Mouse (Mus musculus) right cerebral cortex, postnatal 4 days (tissue): Measurements from ENCODE around the gene Mpp3.

ENCODE experiments used
- DNase-seq: peaks from one replicate; pipeline ENCODE4 v3.0.0-alpha.2; 2022

The Mpp3 gene

DNA sequence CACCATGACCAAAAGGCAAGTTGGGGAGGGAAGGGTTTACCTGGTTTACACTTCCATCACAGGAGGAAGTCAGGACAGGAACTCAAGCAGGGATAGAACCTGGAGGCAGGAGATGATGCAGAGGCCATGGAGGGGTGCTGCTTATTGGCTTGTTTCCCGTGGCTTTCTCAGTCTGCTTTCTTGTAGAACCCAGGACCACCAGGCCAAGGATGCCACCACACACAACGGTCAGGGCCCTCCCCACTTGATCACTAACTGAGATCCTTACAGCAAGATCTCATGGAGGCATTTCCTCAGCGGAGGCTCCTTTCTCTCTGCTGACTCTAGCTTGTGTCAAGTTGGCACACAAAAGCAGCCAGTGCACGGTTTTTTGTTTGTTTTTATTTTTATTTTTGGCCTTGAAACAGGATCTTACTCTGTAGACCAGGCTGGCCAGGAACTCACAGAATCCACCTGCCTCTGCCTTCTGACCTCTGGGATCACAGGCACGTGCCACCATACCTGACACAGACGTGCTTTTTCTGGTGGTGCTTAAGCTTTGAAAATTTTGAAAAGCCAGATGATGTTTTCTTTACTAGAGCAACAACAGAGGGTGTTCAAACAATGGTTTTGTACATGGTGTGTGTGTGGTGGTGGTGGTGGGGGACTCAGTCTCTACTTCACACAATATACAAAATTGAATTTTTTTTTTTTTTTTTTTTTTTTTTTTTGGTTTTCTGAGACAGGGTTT, at the start of gene Mpp3:
TSS of gene Mpp3 (minus strand) at position 375 of the 730 bp plus-strand sequence.
- no peak for DNase-seq

DNA sequence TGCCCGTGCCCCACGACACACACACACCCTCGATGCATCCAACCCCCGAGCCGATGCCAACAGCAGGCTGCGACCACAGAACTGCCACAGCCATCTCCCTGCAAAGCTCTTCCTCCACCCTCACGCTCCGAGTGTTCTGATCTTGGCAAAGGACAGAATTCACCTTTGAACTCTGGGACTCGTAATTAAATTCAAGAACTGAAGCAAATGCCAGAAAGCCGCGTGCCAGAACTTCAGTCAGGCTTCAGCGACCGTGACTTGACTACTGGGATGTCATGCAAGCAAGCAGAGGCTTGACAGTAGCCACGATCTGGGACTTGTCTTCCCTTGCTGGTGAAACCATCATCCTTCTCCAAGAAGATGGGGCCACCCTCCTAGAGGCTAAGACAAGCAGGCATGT, 45.5 kb upstream of the Mpp3 start:
- no peak for DNase-seq

DNA sequence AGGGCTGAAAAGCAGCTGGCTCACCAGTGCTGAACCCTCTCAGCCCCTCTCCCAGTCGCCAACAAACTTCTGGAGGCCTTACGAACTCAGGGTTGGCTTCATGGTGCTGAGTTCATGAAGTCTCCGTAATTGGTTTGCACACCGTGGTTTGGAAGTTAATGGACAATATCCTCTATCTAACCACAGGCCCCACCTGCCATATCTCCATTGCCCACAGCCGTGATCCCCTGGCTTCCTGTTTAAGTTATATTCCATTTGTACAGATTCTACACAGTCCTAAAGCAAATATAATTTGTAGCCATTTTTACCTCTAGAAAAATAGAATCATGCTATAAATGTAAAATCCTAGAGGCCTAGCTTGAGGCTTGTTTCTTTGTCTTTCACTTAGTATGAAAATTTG, 44.5 kb upstream of the Mpp3 start:
- no peak for DNase-seq

DNA sequence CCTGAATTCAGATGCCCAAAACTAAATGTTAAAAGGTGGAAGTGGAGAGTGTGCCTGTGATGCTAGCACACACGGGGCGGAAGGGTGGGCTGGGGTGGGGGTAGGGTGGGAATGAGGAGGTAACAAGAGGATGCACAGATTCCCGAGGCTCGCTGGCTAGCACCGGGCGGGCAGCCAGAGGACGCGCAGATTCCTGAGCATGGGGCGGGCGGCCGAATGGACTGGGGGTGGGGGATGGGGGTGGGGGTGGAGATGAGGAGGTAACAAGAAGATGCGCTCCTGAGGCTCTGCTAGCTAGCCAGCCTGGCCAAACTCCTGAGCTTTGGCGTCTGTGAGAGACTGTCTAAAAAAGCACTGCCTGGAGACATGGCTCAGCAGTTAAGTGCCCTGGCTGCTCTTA, 42.2 kb upstream of the Mpp3 start:
- DNase-seq = no peak

DNA sequence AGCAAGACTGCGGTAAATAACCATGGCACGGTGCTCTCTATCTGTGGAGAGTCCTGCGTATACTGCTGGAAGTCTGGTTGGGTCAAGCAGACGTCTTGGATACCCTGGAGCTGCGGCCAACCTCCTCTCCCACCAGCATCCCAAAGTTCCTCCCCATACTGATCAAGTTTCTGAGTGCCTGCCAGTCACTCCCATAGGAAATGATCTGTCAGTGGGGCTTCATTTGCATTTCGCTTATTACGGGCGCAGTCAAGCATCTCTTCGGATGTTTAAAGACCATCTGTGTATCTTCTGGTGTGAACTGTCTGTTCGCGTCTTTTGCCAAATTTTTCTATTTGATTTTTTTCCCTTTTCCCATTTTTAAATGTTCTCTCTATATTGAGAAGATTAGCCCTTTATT, 41.4 kb upstream of the Mpp3 start:
- no peak for DNase-seq

DNA sequence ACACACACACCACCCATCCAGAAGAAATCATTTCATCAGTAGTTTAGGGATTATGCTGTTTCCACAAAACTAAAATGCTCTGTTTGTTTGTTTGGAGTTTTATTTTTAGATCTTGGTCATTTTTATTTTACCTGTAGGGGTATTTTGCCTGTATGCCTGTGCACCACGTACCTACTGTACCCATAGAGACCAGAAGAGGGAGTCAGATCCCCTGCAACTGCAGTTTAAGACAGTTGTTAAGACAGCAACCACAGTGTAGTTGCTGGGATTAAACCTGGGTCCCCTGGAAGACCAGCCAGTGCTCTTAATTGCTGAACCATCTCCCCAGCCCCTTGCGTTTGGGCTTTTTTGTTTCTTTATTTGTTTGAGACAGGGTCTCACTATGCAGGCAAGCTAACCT, 40.7 kb upstream of the Mpp3 start:
- no peak for DNase-seq

DNA sequence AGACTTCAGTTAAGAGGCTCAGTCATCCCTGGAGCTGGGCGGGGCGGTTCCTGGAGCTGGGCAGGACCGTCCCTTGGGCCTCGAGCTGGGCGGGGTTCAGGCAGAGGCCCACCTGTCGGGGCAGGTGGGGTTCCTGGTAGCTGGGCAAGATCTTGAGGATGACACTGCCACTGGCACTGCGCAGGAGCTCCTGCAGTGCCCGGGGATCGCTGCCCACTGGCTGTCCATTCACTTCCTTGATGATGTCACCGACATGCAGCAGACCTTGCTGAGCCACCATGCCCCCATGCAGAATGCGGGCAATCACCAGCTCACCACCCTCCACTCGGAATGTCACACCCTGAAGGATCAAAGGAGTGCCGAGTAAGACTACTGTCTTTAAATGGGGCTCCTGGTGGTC, 34.8 kb upstream of the Mpp3 start:
- no peak for DNase-seq

DNA sequence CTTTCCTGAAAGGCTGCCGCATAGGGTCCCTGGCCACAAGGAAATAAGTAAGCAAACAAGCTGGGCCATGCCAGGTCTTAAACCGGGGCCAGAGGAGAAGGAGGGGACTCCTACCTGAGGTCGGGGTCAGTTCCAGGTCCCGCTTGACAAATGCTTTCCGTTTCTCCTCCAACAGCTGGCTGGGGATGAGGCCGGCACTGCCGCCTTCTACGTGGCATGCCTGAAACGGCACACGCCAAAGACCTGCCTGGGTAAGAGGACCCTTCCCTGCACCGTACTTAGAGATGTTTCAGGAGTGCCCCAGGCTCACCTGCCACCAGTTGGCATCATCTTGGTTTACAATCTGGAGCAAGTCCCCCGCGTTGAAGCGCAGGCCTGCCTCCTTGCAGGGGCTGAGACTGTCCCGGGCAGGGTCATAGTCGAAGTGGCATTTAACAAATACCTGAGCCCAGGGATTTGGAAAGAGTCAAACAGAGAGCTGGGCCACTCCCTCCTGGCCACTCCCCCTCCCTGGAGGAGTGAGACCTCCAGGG, 33.7 kb upstream of the Mpp3 start:
- DNase-seq = no peak

DNA sequence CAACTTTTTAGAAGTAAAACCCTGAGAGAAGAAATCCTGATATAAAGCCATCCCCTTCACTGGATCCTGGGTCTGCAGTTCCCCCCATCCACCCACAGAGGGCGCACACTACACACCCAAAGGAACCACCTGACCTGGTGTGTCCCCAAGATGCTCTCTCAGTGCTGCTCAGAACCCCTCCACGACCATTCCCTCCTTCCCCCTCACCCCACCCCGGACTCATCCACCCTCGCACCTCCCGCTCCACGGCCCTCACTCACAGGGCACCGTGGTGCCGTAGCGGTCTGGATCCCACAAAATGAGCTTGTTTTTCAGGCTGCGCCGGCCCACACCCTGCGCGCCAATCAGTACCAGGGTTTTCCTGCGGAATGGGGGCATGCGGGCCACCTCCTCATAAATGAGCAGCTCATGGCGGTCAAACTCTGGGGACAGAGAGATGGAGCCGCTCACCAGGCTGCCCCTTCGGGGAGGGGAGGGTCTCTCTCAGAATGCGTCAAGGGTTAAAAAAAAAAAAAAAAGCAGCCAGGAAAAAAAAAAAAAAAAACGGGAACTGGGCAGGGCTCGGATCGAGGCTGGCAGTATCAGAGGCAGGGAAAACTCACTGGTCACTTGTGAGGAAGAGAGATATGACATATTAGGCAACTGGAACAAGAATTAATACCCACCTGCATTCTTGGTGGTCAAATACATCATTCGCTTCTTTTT, 33.1 kb upstream of the Mpp3 start:
- peak; percentile 79 for DNase-seq

DNA sequence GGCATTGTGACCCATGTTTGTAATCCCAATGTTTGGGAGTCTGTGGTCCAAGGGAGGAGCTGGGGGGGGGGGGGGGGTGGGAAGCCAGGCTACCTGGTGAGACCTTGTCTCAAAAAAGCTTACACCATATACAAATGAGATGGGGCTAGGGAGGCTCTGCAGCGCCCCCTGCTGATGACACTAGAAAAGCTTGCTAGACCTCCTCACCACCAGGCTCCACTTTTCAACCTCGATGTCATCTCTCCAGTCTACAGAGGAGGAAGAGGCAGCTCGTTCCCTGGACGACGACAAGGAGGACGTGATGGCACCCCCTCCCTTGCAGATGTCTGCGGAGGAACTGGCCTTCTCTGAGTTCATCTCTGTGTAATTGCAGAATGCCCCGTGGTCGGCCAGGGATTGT, 25.6 kb upstream of the Mpp3 start:
- peak; percentile 67 for DNase-seq

DNA sequence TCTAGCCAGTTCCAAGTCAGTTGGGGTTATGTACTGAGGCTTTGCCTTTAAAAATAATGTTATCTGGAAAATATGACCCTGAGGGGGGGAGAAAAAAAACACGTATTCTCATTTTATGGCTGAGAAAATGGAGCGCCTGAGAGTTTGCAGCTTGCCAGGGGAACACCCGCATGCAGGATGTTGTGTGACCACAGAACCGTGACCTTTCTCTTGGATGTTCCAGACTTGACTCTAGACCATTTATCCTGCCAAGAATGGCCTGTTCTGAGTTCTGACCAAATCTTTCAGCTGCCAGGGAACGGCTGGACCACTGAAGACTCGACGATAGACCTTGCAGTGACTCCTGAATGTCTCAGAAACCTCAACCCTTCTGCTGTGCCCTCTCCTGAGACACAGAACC, 24.9 kb upstream of the Mpp3 start:
- no peak for DNase-seq

DNA sequence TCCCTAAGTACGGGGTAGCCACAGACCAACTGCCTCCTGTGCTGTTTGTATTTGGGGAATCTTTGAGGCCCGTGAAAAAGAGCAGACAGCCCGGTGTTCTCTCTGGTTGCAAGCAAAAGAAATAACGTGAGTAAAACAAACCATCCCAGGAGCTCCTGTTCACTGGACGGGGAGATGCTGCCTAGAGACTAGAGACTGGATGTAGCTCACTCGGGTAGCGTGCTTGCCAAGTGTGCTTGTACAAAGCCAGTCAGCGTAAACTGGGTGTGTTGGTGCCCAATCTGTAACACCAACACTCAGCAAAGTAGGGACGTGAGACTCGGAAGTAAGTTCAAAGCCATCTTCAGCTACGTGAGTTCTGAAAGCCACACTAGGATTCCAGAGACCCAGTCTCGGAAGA, 24.4 kb upstream of the Mpp3 start:
- DNase-seq = no peak

DNA sequence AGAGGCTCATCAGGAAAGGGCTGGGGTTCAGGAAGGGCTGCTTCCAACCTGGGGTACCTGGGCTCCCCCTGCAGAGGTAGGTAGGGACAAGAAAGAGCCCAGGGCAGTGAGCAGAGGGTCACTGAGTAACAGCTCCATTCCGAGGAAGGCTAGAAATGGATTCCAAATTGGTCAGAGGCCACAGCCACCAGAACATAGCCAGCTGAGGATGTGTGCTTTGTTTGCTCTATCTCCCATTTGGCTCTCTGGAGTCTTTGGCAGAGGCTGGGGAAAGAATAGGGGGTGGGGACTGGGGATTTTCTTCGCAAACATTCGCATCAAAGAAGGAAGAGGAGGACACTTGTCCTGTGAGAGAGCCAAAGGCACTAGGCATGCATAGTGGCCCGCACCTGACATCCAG, 23.7 kb upstream of the Mpp3 start:
- no peak for DNase-seq

DNA sequence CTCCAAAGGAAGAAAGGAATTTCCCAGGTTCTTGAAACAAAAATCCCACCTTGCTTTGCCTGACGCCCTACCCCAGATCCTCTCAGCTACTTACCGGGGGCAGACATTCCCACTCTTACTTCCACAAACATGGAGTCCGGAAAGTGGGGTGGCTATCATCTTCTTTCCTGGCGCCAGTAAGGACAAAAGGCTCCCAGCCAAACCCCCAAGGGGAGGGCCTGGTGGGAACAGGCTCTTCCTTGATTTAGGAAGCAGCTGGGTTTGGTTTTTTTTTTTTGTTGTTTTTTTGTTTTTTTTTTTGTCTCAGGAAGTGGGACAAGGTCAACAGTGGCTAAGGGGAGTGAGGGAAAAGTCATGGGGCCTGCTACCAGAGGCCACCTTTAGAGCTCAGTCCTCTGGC, 23.3 kb upstream of the Mpp3 start:
- DNase-seq = no peak

DNA sequence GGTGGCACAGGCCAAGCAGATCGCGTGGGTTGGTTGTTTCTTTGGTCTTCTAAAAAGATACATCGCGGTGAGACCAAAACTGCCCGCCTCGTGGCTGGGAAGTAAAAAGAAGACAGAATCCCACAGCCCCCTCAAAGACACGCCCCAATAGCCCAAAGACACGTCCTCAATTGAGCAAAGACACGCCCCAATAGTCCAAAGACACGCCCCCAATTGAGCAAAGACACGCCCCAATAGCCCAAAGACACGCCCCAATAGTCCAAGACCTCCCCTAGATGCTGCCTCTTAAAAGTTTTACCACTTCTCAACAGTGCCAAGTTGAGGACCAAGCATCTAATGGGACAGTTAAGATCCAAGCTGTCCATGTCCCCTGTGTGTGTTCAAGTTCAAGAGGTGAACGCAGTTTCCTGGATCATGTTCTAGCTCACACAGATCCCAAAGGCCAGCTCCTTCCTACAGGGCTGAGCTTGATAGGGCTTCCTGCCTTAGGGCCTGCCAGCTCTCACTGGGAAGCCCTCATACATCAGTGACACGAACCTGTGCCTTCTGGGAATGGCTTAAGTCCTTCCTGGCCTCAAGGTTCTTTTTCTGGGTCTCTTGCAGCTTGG, 21.7 kb upstream of the Mpp3 start:
- no peak for DNase-seq

DNA sequence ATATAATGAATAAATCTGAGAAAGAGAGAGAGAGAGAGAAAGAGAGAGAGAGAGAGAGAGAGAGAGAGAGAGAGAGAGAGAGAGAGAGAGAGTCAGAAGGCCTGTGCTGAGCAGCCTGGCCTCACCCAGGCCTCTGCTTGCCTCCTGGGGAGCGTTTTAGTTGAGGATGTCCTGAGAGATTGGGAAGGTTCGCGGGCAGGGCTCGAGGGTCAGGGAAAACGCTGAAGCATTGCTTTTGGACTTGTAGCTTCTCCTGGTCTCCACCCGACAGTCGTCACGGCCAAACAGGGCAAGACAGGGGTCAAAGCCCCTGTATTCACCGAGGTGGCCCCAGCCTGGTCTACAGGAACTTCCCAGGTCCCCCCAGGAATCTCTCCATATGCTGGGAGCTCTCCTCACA, 18.3 kb upstream of the Mpp3 start:
- no peak for DNase-seq

DNA sequence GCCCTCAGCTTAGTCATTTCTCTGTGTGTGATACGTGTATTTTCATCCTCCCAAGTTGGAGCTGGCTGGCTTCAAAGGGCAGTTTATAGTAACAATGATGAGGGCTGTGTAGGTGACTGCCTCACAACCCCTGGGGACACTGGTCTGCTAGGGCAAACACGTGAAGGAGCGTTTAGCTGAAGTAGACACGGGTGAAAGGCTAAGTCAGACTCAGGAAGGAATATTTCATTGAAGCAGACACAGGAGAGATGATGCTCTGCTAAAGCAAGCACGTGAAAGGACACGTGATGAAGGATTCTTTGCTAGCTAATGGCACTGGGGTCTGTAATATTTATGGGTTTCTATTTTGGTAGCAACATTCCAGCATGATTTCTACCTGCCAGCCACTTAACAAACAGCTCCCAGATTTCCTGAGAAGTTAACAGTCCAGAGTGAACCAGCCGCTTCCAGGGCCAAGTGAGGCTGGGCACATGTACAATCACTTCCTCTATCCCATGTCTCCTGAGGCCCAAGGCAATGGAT, 16.5 kb upstream of the Mpp3 start:
- DNase-seq = no peak

DNA sequence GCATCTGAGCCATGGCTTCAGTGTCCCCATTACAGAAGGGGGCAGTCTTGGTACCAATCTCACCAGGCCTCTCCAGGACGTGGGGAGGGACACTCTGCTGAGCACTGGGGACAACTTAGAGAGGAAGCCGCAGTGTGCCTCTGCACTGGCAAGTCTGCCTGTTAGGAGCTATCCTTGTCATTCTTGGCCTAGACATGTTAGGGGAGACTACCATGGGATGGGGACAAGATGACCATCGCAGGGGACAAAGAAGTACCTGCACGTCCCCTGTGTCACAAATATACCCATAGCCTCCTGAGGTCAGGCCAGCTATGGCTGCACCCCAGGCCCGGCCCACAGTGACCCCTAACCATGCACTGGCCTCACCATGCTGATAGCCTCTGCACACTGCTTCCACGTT, 15.1 kb upstream of the Mpp3 start:
- DNase-seq = no peak

DNA sequence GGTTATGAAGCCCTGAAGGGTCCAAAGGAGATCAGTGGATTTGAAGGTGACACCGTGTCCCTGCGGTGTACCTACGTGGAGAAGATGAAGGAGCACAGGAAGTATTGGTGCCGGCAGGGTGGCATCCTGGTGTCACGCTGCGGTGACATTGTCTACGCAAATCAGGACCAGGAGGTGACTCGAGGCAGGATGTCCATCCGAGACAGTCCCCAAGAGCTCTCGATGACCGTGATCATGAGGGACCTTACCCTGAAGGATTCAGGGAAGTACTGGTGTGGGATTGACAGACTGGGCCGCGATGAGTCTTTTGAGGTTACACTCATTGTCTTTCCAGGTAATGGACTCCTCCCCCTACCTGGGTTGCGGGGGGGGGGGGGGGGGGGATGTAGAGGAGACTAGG, 14.7 kb upstream of the Mpp3 start:
- DNase-seq = no peak

DNA sequence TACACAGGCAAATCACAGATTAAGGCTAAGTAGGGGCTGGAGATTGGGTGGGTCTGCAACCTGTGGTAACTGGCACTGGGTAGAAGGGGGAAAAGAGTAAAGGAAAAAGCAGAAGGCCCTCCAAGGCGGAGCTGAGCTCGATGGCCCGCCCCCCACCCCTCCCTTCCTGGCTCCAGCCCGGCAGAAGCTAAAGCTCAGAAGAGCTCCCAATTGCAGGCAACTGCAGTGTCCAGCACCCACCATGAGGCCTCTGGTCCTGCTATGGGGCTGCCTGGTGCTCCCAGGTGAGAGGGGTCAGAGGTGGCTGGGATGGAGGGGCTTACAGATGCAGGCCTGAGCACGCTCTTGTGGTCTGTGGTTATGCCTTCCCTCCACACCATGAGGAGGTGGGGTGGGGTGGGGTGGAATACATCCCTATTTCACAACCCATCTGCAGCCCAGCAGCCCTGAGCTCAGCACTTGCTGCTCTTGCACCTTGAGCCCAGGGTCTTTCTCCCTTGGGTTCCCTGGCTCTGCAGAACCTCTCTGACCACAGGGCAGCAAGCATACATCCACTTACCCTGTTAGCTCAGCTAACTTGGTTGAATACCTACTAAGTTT, 13.2 kb upstream of the Mpp3 start, which contains the start of gene Cd300lg:
TSS of gene Cd300lg (plus strand) at position 160 of the 600 bp plus-strand sequence.
- no peak for DNase-seq

DNA sequence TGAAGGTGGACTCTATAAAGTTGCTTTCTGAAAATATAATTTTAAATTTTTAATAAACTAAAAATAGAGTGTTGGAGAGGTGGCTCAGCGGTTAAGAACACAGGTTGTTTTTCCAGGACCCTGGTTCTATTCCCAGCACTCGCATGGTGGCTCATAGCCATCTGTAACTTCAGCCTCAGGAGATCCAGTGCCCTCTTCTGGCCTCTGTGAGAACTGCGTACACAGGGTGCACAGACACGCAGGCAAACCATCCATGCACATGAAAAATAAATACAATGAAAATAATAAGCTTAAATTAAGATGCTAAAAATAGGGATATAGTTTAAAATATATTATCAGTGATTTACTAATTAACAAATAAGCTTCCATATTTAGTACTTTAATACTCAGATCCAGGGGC, 12.4 kb upstream of the Mpp3 start:
- DNase-seq = no peak

DNA sequence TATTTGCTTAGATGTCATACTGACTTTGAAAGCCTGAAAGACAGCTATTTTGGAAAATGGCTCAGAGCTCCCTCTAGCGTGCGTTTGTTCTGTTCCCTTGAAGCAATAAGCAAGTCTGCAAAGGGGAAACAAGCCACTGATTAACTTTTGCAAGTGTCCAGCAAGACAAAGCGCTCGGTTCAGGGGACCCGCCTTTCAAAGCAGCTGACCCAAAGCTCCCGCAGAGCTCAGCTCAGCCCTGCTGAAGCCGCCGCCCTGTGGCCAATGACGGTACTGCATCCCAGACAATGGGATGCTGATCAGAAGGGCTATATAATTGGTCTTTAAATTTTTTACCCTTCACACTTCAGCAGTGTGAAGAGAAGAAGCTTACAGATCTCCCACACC, 11.9 kb upstream of the Mpp3 start:
- DNase-seq = peak; percentile 89

DNA sequence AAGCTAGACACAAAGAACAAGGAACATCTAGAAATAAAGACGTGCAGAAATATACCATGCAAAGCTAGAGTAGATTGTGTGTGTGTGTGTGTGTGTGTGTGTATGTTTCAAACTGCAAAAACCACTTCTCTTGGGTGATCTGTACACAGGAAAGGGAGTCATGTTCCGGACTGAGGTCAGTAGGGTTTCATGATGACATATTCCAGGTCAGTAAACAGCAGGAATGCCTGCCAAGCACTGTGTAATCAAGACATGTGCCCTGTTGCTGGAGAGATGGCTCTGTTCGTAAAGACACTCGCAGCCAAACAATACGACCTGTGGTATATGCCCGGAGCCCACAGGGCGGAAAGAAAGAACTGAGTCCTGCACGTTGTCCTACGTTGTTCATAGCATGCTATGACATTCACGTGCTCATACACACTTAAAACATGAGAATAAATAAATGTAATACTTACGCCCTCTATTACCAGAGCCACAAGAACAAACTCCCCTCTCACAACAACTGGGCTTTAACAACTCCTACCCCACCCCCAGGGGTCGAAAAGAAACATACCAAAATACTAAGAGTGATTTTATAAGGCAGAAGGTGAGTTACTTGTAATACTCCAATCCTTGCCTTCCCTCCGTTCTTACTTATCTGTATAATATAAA, 11.4 kb upstream of the Mpp3 start:
- DNase-seq = no peak
